Mouse (Mus musculus) intestine, embryonic 16.5 days (tissue): ENCODE data around the gene Mettl22. TPM values are rescaled to one million over a fixed set of nuclear protein-coding genes. Genes with fewer than 3 reads are reported as not detected.

Experiments
- ATAC-seq: fragments of 200-750 bp; cut with Nextera tagmentation; 2 replicates; pipeline ENCODE4 v1.8.0; 2017; ENCODE audit warnings: moderate TSS enrichment, moderate library complexity
- H3K27ac ChIP-seq: fragments of 300-500 bp; sonication (generic); 2 replicates; pipeline ENCODE4 v1.5.1; 2014; ENCODE audit warnings: mild to moderate bottlenecking, low read length
- H3K27me3 ChIP-seq: fragments of 300-500 bp; sonication (generic); replicated peaks from 2 replicates; pipeline ENCODE4 v1.6.1; 2014; ENCODE audit warnings: low read length, control low read depth, mixed read lengths; ENCODE audit not compliant: control insufficient read depth, insufficient read depth
- H3K36me3 ChIP-seq: fragments of 300-500 bp; sonication (generic); 2 replicates; pipeline ENCODE4 v1.6.1; 2014; ENCODE audit warnings: low read length, control low read depth; ENCODE audit not compliant: control insufficient read depth, insufficient read depth
- H3K4me1 ChIP-seq: fragments of 300-500 bp; sonication (generic); 2 replicates; pipeline ENCODE4 v1.6.1; 2014; ENCODE audit warnings: low read length, control low read depth, mixed read lengths; ENCODE audit not compliant: control insufficient read depth, insufficient read depth
- H3K4me2 ChIP-seq: fragments of 300-500 bp; sonication (generic); 2 replicates; pipeline ENCODE4 v1.6.1; 2014; ENCODE audit warnings: low read depth, low read length, control low read depth
- H3K4me3 ChIP-seq: fragments of 300-500 bp; sonication (generic); 2 replicates; pipeline ENCODE4 v1.5.1; 2014; ENCODE audit warnings: mild to moderate bottlenecking, low read length
- H3K9ac ChIP-seq: fragments of 300-500 bp; sonication (generic); 2 replicates; pipeline ENCODE4 v1.6.1; 2014; ENCODE audit warnings: low read depth, low read length
- H3K9me3 ChIP-seq: fragments of 300-500 bp; sonication (generic); 2 replicates; pipeline ENCODE4 v1.6.1; 2016; ENCODE audit warnings: low read length, control low read depth; ENCODE audit not compliant: control insufficient read depth
- WGBS: fragments of 180-500 bp; shearing (Covaris S2); extraction: QIAGEN DNeasy Blood & Tissue Kit; methylation state at CpG from one replicate; pipeline ENCODE4 v1.1.7; 2014; 5-methylcytosine and 5-hydroxymethylcytosine counted together
- polyA plus RNA-seq: library from polyadenylated mRNA; unstranded; fragments of >200 nt; fragmentation: Nextera tagmentation; extraction: Ambion mirVana; gene quantifications from 2 replicates; pipeline ENCODE4 v1.2.1, GENCODE M21; 2015

Gene Mettl22
- polyA plus RNA-seq, 1 experiment from 2014 or later = 13.8 TPM

DNA sequence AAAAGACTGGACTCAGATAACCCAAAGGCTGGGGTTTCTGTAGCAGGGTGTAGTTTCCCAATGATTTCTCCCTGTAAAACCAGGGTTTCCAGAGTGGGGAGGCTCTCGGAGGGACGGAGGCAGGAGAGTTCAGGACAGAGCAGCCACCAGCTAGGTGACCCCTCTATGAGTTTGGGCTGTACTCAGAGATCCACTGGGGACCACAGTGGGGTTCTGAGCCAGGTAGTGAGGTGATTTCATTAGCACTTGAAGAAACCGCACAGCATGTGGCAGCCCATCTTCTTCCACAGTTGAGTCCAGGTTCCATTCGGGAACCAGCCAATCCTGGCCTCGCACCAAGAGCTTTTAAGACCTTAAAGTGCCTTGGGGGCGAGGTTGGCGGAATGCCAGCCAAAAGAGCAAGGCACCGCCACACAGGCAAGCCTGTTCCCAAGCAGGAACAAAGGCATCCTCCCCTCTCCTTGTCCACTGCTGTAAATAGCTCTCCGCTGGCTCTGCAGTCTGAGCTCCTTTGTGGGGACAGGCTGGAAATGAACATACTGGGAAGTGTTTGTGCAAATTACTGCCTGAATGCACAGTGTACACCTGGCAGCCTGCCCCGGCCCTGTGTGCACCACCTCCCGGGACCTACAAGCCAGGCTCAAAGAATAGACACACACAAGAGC is 53.0 kb downstream of the Mettl22 start:
- Histone ChIP-seq H3K36me3 (no peaks in the 10 kb centered on the region), H3K9ac (peak overlapping the region; percentile 23; the same call in 1 of the 2 replicates), H3K27me3 (no peaks in the 10 kb centered on the region), H3K9me3 (no peaks in the 10 kb centered on the region), H3K4me1 (peaks cover 30% of the 10 kb centered on the region), H3K4me3 (no peak overlapping the region), H3K27ac (peak overlapping the region; percentile 77), H3K4me2 (no peak overlapping the region)
- 36% methylated on average over 11 of the region's 11 CpGs for WGBS
- peak; percentile 19 for ATAC-seq

DNA sequence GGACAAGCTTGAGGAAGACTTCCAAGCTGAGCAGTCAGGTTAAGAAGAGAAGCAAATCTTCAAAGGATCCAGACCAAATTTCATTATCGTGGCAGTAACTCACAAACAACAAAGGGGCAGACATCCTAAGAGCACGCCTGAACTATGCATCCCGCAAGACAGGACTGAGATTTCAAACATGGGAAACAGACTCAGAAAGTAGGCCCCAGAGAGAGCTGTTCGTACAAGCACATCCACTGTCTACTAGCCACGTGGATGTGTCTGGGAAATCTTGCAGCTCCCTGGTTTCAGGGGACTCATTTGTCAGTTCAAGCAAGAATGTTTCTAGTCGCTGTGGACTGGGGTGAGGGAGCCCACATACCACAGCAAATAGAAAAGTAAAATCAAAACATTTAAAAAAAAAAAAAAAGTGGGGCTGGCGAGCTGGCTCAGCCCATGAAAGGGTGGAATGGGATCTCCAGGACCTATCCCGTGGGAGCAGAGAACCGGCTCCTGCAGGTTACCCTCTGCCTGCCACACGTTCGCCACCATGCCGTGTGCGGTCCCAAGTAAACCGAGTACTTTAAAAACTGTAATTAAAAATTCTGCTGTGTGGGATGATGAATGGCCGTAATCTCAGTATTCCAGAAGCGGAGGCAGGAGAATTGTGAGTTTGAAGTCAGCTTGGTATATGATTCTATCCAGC is 53.7 kb downstream of the Mettl22 start:
- Histone ChIP-seq H3K4me1 (peaks cover 30% of the 10 kb centered on the region), H3K9ac (peak overlapping the region; percentile 23; the same call in 1 of the 2 replicates), H3K36me3 (no peaks in the 10 kb centered on the region), H3K4me2 (no peak overlapping the region), H3K9me3 (no peaks in the 10 kb centered on the region), H3K4me3 (no peak overlapping the region), H3K27ac (peak overlapping the region; percentile 77), H3K27me3 (no peaks in the 10 kb centered on the region)
- no peak for ATAC-seq
- WGBS = 59% methylated on average over 16 of the region's 16 CpGs

GRCm38 (mm10) chr16:8525293-8525692 is 54.7 kb downstream of the Mettl22 start:
- no peak overlapping the region; the same call in 1 of the 2 replicates for H3K9ac ChIP-seq
- no peaks in the 10 kb centered on the region for H3K27me3 ChIP-seq
- no peaks in the 10 kb centered on the region for H3K36me3 ChIP-seq
- no peak overlapping the region for H3K4me3 ChIP-seq
- WGBS = 57% methylated on average over 3 of the region's 3 CpGs
- peak; percentile 4; the same call in 1 of the 2 replicates for ATAC-seq
- H3K4me2 ChIP-seq = 0 out of 2 replicates have a peak overlapping the region, but pooled peaks have one; percentile 13
- H3K27ac ChIP-seq = peak overlapping the region; percentile 64
- H3K4me1 ChIP-seq = peaks cover 28% of the 10 kb centered on the region
- H3K9me3 ChIP-seq = no peaks in the 10 kb centered on the region

- Histone ChIP-seq H3K4me1 (peaks cover 26% of the 10 kb centered on the region), H3K4me2 (peak overlapping the region; percentile 26; the same call in 1 of the 2 replicates)
- 40% methylated on average over 7 of the region's 7 CpGs for WGBS
Observed at GRCm38 (mm10) chr16:8525877-8526276, 55.3 kb downstream of the Mettl22 start.

GRCm38 (mm10) chr16:8529389-8529788 is 58.8 kb downstream of the Mettl22 start:
- H3K9me3 ChIP-seq = no peaks in the 10 kb centered on the region
- 91% methylated on average over 1 of the region's 1 CpGs for WGBS
- no peak for ATAC-seq
- H3K4me3 ChIP-seq = no peak overlapping the region
- no peak overlapping the region for H3K4me2 ChIP-seq
- peaks cover 16% of the 10 kb centered on the region for H3K4me1 ChIP-seq
- no peak overlapping the region for H3K9ac ChIP-seq
- H3K27me3 ChIP-seq = no peaks in the 10 kb centered on the region
- no peaks in the 10 kb centered on the region for H3K36me3 ChIP-seq
- no peak overlapping the region for H3K27ac ChIP-seq

More at GRCm38 (mm10) chr16:8525877-8526276, 55.3 kb downstream of the Mettl22 start:
- Histone ChIP-seq H3K36me3 (no peaks in the 10 kb centered on the region), H3K27ac (peak overlapping the region; percentile 64), H3K27me3 (no peaks in the 10 kb centered on the region), H3K4me3 (no peak overlapping the region), H3K9ac (no peak overlapping the region), H3K9me3 (no peaks in the 10 kb centered on the region)
- ATAC-seq = peak; percentile 87

DNA sequence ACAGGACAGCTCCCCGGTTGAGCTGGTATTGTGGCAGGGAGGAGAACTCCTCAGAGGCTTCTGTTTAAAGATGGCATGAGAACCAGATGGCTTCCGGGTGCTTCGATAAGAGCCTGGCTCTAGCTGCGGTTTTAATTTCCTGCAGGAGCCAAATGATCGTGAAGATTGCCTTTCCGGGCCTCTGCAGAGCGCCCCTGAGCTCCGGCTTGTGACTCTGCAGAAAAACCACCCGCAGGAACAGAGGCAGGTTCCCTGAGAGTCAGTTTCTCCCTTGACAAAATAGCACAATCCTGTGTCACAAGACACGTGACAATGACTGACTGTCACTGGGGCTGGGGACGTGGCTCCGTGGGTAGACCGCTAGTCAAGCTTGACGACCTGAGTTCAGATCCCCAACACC is 59.4 kb downstream of the Mettl22 start:
- H3K4me3 ChIP-seq = no peak overlapping the region
- H3K4me2 ChIP-seq = no peak overlapping the region
- no peak overlapping the region for H3K9ac ChIP-seq
- no peaks in the 10 kb centered on the region for H3K9me3 ChIP-seq
- no peak overlapping the region for H3K27ac ChIP-seq
- H3K27me3 ChIP-seq = no peaks in the 10 kb centered on the region
- 79% methylated on average over 14 of the region's 14 CpGs for whole genome bisulfite sequencing
- H3K36me3 ChIP-seq = no peaks in the 10 kb centered on the region
- no peak for ATAC-seq
- H3K4me1 ChIP-seq = peaks cover 10% of the 10 kb centered on the region

DNA sequence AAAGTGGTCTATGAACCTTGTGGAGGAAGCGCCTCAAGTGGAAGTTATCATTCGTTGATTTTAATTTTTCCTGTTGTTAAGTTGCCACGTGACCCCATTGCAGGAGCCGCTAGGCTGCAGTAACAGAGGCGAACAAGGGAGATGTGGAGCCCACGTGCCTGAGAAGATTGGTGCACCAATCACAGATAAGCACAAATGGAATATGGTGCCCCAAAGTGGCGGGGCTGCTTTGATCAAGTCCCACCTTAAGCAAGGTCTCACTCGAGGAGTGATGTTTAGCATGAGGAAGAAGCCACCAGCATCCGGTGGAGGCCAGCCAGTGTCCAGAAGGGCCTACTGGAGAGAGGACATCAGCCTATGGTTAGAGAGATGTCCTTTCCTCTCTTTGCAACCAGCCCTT is 61.9 kb downstream of the Mettl22 start:
- Histone ChIP-seq H3K4me1 (no peaks in the 10 kb centered on the region), H3K9me3 (no peaks in the 10 kb centered on the region), H3K9ac (no peak overlapping the region), H3K4me3 (no peak overlapping the region), H3K27ac (no peak overlapping the region), H3K27me3 (no peaks in the 10 kb centered on the region), H3K36me3 (no peaks in the 10 kb centered on the region), H3K4me2 (no peak overlapping the region)
- no peak for ATAC-seq
- 90% methylated on average over 9 of the region's 9 CpGs for WGBS

- Histone ChIP-seq H3K36me3 (no peaks in the 10 kb centered on the region), H3K27me3 (no peaks in the 10 kb centered on the region), H3K4me2 (no peak overlapping the region), H3K4me3 (no peak overlapping the region), H3K4me1 (no peaks in the 10 kb centered on the region), H3K9me3 (no peaks in the 10 kb centered on the region), H3K27ac (no peak overlapping the region), H3K9ac (no peak overlapping the region)
- 72% methylated on average over 7 of the region's 7 CpGs for WGBS
- ATAC-seq = no peak
Observed at GRCm38 (mm10) chr16:8532894-8533293, 62.3 kb downstream of the Mettl22 start.

GRCm38 (mm10) chr16:8533477-8533876 is 62.9 kb downstream of the Mettl22 start:
- Histone ChIP-seq H3K9ac (no peak overlapping the region), H3K4me2 (no peak overlapping the region), H3K36me3 (no peaks in the 10 kb centered on the region), H3K4me1 (no peaks in the 10 kb centered on the region), H3K4me3 (no peak overlapping the region), H3K27me3 (no peaks in the 10 kb centered on the region), H3K9me3 (no peaks in the 10 kb centered on the region), H3K27ac (no peak overlapping the region)
- ATAC-seq = no peak
- 90% methylated on average over 6 of the region's 6 CpGs for WGBS
